Mouse (Mus musculus): ENCODE results near the gene Wdr13. TPM values are rescaled to one million over a fixed set of nuclear protein-coding genes. Genes with fewer than 3 reads are reported as not detected.

Wdr13 gene
- 27.9 and 28.0 TPM in 2 replicates for polyA plus RNA-seq (2014; fragmentation: Nextera tagmentation; extraction: Ambion mirVana)

DNA sequence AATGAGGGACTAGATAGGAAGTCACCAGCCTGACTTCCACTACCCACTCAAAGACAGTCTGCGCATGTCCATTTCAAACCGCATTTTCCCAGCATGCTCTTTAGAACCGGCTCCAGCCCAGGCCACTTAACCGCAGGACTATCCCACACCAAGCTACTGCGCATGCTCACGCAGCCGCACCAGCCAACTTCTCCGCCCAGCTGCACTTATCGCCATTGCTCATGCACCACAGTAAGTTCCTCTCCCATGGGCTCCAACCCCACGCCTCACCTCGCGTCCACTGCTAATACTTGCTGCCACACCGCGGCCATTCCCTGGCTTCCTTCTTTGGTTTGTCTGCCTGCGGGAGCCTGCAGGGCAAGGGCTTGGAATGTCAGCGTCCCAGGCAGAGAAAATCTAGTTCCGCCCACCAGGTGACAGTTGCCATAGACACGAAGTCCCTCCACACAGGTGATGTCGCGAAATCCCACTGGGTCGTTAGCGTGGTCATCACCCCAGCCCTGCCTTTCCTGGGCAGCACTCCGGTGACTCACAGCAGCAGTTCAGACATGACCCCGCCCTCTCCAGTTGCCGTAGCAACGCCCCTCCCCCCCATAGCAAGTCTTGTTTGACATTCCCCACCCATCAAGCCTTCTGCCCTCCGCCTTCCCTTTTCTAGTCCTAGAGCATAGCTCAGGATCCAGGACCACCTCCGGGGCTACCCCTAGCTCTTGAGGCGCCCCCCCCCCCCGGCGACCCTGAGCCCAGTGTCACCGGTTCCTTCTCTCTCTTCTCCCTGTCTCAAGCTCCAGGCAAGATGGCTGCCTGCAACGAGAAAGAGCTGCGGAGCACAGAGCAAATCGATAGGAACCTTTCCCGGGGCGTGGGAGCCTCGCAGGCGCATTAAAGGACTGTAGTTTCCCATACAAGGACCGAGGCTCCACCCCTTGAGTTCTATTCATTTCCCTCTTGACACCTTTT, at the start of gene Wdr13:
TSS of gene Wdr13 (minus strand) at position 876 of the 960 bp plus-strand sequence.
- peak within 1 kb of the TSS; percentile 43 for H3K4me2 ChIP-seq (replicated peaks; ENCODE audit: low read depth, low read length)
- no peaks in the 10 kb centered on the region for H3K4me1 ChIP-seq (ENCODE audit: control insufficient read depth, insufficient read depth, low read length)
- no peaks in the 10 kb centered on the region for H3K27me3 ChIP-seq (ENCODE audit: control insufficient read depth, insufficient read depth, low read length)
- peak within 1 kb of the TSS; percentile 43 for H3K4me3 ChIP-seq (ENCODE audit: low read depth, low read length)
- peaks cover 5% of the 10 kb centered on the region; the same call in 1 of the 2 replicates for H3K36me3 ChIP-seq (ENCODE audit: control insufficient read depth, insufficient read depth, low read length)
- 17% methylated on average over 39 of the region's 40 CpGs for WGBS
- H3K9me3 ChIP-seq (ENCODE audit: control insufficient read depth, low read depth, low read length) = no peaks in the 10 kb centered on the region
- peak within 1 kb of the TSS; percentile 95 for H3K27ac ChIP-seq (ENCODE audit: low read length)
- ATAC-seq (ENCODE audit: insufficient number of reproducible peaks, insufficient read depth, low FRiP score, low read depth) = peak; percentile 92
- peak within 1 kb of the TSS; percentile 33; the same call in 1 of the 2 replicates for H3K9ac ChIP-seq (replicated peaks; ENCODE audit: low read depth, low read length)

DNA sequence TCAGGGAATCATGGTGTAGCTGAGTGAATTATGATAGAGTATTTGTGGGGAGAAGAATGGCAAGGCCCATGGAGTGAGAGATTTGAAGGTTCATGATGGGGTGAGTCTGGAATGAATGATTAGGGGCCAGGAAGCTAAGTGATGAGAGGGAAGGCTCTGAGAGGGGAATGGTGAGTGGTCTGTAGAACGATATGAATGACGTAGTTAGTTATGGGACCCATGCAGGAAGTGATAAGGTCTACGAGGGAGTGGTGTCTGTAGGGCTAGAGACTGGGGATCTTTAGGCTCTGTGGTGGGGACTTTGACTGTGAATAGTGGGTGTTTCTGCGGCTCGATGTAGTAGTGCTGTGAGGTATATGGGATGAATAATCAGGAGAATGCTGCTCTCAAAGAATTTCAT, 47.0 kb upstream of the Wdr13 start:
- H3K4me1 ChIP-seq (ENCODE audit: control insufficient read depth, insufficient read depth, low read length) = 0 out of 2 replicates have a peak, but pooled peaks cover 2% of the 10 kb centered on the region
- H3K4me3 ChIP-seq (ENCODE audit: low read depth, low read length) = no peak overlapping the region
- no peak overlapping the region for H3K9ac ChIP-seq (replicated peaks; ENCODE audit: low read depth, low read length)
- ATAC-seq (ENCODE audit: insufficient number of reproducible peaks, insufficient read depth, low FRiP score, low read depth) = no peak
- 79% methylated on average over 5 of the region's 5 CpGs for WGBS
- no peaks in the 10 kb centered on the region for H3K9me3 ChIP-seq (ENCODE audit: control insufficient read depth, low read depth, low read length)
- H3K36me3 ChIP-seq (ENCODE audit: control insufficient read depth, insufficient read depth, low read length) = no peaks in the 10 kb centered on the region
- H3K4me2 ChIP-seq (replicated peaks; ENCODE audit: low read depth, low read length) = no peak overlapping the region
- no peaks in the 10 kb centered on the region for H3K27me3 ChIP-seq (ENCODE audit: control insufficient read depth, insufficient read depth, low read length)
- H3K27ac ChIP-seq (ENCODE audit: low read length) = no peak overlapping the region

DNA sequence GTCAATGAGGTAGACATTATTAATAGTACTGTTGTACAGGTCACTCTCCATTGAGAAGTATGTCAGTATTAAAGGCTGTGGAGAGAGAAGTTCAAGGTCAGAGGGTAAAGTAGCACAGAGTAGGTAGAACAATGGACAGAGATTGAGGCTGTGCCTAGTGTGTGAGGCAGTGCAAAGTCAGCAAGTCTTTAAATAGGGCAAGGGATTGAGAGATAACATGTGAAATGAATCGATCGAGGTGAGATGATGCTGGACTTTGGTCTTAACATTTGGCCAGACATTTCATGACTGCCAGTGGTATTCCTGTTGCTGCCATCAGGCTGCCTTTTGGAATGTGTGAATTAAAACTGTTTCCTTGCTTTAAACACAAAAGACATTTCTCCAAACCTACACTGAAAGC, 46.2 kb upstream of the Wdr13 start:
- no peak overlapping the region for H3K27ac ChIP-seq (ENCODE audit: low read length)
- no peak overlapping the region for H3K9ac ChIP-seq (replicated peaks; ENCODE audit: low read depth, low read length)
- H3K4me3 ChIP-seq (ENCODE audit: low read depth, low read length) = no peak overlapping the region
- no peak overlapping the region for H3K4me2 ChIP-seq (replicated peaks; ENCODE audit: low read depth, low read length)
- 0 out of 2 replicates have a peak, but pooled peaks cover 4% of the 10 kb centered on the region for H3K4me1 ChIP-seq (ENCODE audit: control insufficient read depth, insufficient read depth, low read length)
- no peaks in the 10 kb centered on the region for H3K9me3 ChIP-seq (ENCODE audit: control insufficient read depth, low read depth, low read length)
- H3K27me3 ChIP-seq (ENCODE audit: control insufficient read depth, insufficient read depth, low read length) = no peaks in the 10 kb centered on the region
- 90% methylated on average over 2 of the region's 2 CpGs for WGBS
- H3K36me3 ChIP-seq (ENCODE audit: control insufficient read depth, insufficient read depth, low read length) = no peaks in the 10 kb centered on the region
- ATAC-seq (ENCODE audit: insufficient number of reproducible peaks, insufficient read depth, low FRiP score, low read depth) = no peak

DNA sequence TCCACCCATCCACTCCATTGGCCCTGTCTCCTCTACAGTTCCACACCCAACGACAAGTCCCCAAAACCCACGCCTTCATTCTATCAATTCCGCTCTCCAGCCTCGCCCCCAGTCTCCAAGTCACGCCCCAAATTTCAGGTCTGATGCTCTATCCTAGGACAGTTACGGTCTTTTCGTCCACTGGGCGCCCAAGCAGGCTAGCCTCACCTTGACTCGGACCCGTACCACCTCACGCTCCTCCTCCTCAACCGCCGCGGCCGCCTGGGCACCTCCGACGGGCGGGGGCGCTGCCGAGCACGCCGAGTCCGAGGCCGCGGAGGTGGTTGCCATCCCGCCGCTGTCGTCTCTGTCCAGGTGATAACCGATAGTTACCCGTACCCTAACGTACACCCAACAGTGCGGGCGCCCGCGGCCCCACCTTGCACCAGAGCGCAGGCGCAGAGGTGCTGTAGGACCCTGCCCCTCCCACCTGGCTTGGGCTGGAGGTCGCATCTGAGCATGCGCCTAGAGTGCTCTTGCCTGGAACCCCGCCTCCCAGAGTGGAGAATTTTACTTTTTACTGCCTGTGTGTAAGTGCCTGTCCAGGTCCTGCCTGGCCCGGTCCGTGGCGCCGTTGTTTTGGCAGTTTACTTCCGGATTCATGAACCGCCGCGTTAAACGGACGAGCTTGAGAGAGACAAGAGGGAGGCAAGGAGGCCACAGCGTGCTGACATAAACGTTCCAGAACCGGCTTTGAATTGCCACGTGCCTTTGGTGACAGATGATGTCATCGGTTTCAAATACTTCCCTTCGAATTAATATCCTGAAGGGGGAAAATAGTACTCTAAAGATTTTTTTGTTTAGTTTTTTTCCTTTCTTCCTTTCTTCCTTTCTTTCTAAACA, 43.1 kb upstream of the Wdr13 start, which contains the start of gene Tbc1d25:
TSS of gene Tbc1d25 (minus strand) at position 678 of the 882 bp plus-strand sequence.
- WGBS = 13% methylated on average over 55 of the region's 56 CpGs
- H3K27ac ChIP-seq (ENCODE audit: low read length) = no peak within 1 kb of the TSS; the same call in 1 of the 2 replicates
- peak within 1 kb of the TSS; percentile 38; the same call in 1 of the 2 replicates for H3K9ac ChIP-seq (replicated peaks; ENCODE audit: low read depth, low read length)
- no peaks in the 10 kb centered on the region for H3K9me3 ChIP-seq (ENCODE audit: control insufficient read depth, low read depth, low read length)
- H3K4me1 ChIP-seq (ENCODE audit: control insufficient read depth, insufficient read depth, low read length) = 0 out of 2 replicates have a peak, but pooled peaks cover 4% of the 10 kb centered on the region
- no peaks in the 10 kb centered on the region; the same call in 1 of the 2 replicates for H3K36me3 ChIP-seq (ENCODE audit: control insufficient read depth, insufficient read depth, low read length)
- no peaks in the 10 kb centered on the region for H3K27me3 ChIP-seq (ENCODE audit: control insufficient read depth, insufficient read depth, low read length)
- ATAC-seq (ENCODE audit: insufficient number of reproducible peaks, insufficient read depth, low FRiP score, low read depth) = peak; percentile 97
- peak within 1 kb of the TSS; percentile 48 for H3K4me2 ChIP-seq (replicated peaks; ENCODE audit: low read depth, low read length)
- peak within 1 kb of the TSS; percentile 48 for H3K4me3 ChIP-seq (ENCODE audit: low read depth, low read length)

DNA sequence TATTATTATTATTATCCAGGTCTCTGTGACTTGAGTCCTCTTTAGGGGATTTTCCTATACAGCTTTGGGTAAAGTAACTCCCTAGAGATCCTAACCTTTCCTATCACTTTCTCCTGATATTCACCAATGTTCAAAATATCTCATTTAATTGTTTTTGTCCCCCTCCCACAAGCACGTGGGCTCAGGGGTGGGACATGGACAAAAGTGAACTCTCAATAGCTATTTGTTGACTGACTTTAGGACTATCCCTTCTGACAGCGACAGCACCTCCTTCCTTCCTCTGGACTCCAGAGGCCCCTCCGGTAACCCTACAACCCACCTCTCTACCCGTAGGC, 42.4 kb upstream of the Wdr13 start:
- Histone ChIP-seq H3K36me3 (ENCODE audit: control insufficient read depth, insufficient read depth, low read length) (no peaks in the 10 kb centered on the region; the same call in 1 of the 2 replicates), H3K9me3 (ENCODE audit: control insufficient read depth, low read depth, low read length) (no peaks in the 10 kb centered on the region), H3K4me2 (replicated peaks; ENCODE audit: low read depth, low read length) (peak overlapping the region; percentile 48), H3K4me3 (ENCODE audit: low read depth, low read length) (peak overlapping the region; percentile 48), H3K27ac (ENCODE audit: low read length) (no peak overlapping the region), H3K4me1 (ENCODE audit: control insufficient read depth, insufficient read depth, low read length) (0 out of 2 replicates have a peak, but pooled peaks cover 4% of the 10 kb centered on the region), H3K27me3 (ENCODE audit: control insufficient read depth, insufficient read depth, low read length) (no peaks in the 10 kb centered on the region), H3K9ac (replicated peaks; ENCODE audit: low read depth, low read length) (no peak overlapping the region; the same call in 1 of the 2 replicates)
- no peak for ATAC-seq (ENCODE audit: insufficient number of reproducible peaks, insufficient read depth, low FRiP score, low read depth)
- WGBS = 9% methylated on average over 4 of the region's 4 CpGs

DNA sequence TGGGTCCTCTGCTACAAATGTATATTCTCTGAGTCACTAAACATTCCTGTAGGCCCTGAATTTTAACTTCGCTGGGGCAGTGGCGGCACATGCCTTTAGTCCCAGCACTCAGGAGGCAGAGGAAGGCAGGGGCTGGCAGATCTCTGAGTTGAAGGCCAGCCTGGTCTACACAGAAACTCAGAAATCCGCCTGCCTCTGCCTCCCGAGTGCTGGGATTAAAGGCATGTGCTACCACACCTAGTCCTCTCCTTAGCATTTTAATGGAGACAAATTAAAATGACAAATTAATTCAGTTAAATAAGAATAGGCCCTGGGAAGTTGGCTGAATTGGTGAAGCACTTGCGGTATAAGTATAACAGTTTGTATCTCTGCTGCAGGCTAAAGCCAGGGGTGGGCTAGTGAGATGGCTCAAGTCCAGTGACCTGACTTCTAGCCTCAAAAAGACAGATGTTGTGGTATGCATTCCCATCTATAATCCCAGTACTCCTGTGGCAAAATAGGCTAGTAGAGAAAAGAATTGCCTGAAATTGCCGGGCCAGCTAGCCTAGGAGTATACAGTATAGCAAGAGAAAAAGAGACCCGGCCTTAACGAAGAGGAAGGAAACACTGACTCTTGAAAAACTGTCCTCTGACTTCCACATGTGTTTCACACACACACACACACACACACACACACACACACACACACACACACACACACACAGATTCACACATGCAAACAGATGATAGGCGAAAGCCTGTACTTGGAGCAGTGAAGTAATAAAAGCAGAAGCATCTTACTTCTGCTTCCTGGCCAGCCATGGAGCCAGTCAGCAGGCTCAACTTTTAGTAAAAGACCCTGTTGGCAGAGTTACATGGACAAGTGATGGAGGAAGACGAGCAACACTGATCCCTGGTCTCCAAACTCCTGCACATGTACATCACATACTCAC, 35.3 kb upstream of the Wdr13 start:
- no peak overlapping the region for H3K27ac ChIP-seq (ENCODE audit: low read length)
- WGBS = 87% methylated on average over 10 of the region's 10 CpGs
- no peak overlapping the region for H3K4me3 ChIP-seq (ENCODE audit: low read depth, low read length)
- H3K4me2 ChIP-seq (replicated peaks; ENCODE audit: low read depth, low read length) = no peak overlapping the region
- H3K9ac ChIP-seq (replicated peaks; ENCODE audit: low read depth, low read length) = no peak overlapping the region
- no peaks in the 10 kb centered on the region; the same call in 1 of the 2 replicates for H3K36me3 ChIP-seq (ENCODE audit: control insufficient read depth, insufficient read depth, low read length)
- no peaks in the 10 kb centered on the region for H3K9me3 ChIP-seq (ENCODE audit: control insufficient read depth, low read depth, low read length)
- no peak for ATAC-seq (ENCODE audit: insufficient number of reproducible peaks, insufficient read depth, low FRiP score, low read depth)
- no peaks in the 10 kb centered on the region for H3K27me3 ChIP-seq (ENCODE audit: control insufficient read depth, insufficient read depth, low read length)
- H3K4me1 ChIP-seq (ENCODE audit: control insufficient read depth, insufficient read depth, low read length) = no peaks in the 10 kb centered on the region

DNA sequence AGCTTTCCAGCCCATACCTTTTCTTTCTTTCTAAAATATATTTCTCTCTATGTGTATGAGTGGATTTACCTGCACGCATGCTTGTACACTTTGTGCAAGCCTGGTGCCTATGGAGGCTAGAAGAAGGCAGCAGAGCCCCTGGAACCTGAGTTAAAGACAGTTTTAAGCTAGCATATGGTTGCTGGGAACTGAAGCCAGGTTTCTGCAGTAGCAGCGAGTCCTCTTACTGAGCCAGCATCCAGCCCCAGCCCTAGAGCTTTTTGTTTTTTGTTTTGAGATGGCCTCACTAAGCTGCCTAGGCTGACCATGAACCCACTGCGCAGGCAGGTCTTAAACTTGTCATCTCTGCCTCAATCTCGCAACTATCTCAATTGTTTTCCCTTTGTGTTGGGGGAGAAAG, 31.8 kb upstream of the Wdr13 start:
- no peaks in the 10 kb centered on the region for H3K4me1 ChIP-seq (ENCODE audit: control insufficient read depth, insufficient read depth, low read length)
- H3K9me3 ChIP-seq (ENCODE audit: control insufficient read depth, low read depth, low read length) = no peaks in the 10 kb centered on the region
- no peaks in the 10 kb centered on the region for H3K27me3 ChIP-seq (ENCODE audit: control insufficient read depth, insufficient read depth, low read length)
- no peak overlapping the region for H3K9ac ChIP-seq (replicated peaks; ENCODE audit: low read depth, low read length)
- no peak overlapping the region for H3K4me2 ChIP-seq (replicated peaks; ENCODE audit: low read depth, low read length)
- no peaks in the 10 kb centered on the region for H3K36me3 ChIP-seq (ENCODE audit: control insufficient read depth, insufficient read depth, low read length)
- H3K4me3 ChIP-seq (ENCODE audit: low read depth, low read length) = no peak overlapping the region
- H3K27ac ChIP-seq (ENCODE audit: low read length) = no peak overlapping the region
- no peak for ATAC-seq (ENCODE audit: insufficient number of reproducible peaks, insufficient read depth, low FRiP score, low read depth)
- 88% methylated on average over 4 of the region's 4 CpGs for WGBS

Measured in stomach, embryonic 14.5 days (tissue).